Mouse (Mus musculus): ENCODE results near the gene Col27a1. TPM values are rescaled to one million over a fixed set of nuclear protein-coding genes. Genes with fewer than 3 reads are reported as not detected.

Gene Col27a1
- polyA plus RNA-seq, 1 experiment from 2014 or later, result 4.2 TPM

DNA sequence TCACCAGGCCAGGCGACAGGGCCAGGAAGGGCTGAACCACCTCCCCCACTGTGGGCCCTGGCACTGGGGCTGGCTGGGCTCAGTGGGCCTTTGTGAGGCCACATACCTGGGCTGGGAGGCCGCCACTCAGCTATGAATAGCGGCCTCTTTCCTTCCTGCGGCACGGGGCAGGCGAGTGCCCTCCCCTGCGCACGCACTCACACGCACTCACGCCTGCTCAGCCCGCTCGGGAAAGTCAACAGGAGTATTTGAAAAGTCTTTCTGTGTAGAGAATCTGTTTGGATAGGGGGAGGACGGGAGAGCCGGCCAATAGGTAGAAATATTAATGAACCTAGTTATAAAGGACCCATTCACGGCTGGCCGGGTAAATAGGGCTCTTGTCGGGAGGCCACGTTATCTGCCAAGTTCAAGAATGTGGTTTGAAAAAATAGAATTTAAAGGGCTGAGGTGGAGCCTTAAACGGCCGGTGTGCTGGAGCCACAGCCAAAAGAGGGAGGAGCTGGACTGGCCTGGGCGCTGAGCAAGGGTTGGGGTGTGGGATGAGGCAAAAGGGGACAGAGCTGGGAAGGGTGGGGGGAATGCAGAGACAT, 27.4 kb upstream of the Col27a1 start:
- Histone ChIP-seq H3K27ac (replicated peaks in 1 of 2; ENCODE audit: control insufficient read depth in 1 of 2, insufficient read depth in 1 of 2, low read depth in 2 of 2, low read length in 2 of 2) (peak overlapping the region in 1 of 2 experiments; percentile 35; a peak in 1 of 4 replicates), H3K4me2 (ENCODE audit: low read length) (peak overlapping the region; percentile 32; the same call in 1 of the 2 replicates), H3K36me3 (ENCODE audit: control insufficient read depth, insufficient read depth, low read length) (no peaks in the 10 kb centered on the region), H3K9ac (ENCODE audit: low read length) (peak overlapping the region; percentile 11; the same call in 1 of the 2 replicates), H3K27me3 (ENCODE audit: control insufficient read depth, insufficient read depth, low read length) (peaks cover 3% of the 10 kb centered on the region; the same call in 1 of the 2 replicates), H3K4me3 (ENCODE audit: control insufficient read depth in 1 of 2, insufficient read depth in 1 of 2, low read depth in 1 of 2, low read length in 2 of 2) (no peak overlapping the region), H3K4me1 (ENCODE audit: control insufficient read depth in 2 of 2, insufficient read depth in 2 of 2, low read length in 2 of 2) (peaks cover 15 to 18% of the 10 kb centered on the region in 2 experiments), H3K9me3 (ENCODE audit: control insufficient read depth, low read length) (no peaks in the 10 kb centered on the region)
- ATAC-seq (ENCODE audit: insufficient number of reproducible peaks, insufficient read depth, low FRiP score, low read depth), result peak; percentile 48; the same call in 1 of the 2 replicates
- 30% methylated on average over 21 of the region's 21 CpGs for WGBS

DNA sequence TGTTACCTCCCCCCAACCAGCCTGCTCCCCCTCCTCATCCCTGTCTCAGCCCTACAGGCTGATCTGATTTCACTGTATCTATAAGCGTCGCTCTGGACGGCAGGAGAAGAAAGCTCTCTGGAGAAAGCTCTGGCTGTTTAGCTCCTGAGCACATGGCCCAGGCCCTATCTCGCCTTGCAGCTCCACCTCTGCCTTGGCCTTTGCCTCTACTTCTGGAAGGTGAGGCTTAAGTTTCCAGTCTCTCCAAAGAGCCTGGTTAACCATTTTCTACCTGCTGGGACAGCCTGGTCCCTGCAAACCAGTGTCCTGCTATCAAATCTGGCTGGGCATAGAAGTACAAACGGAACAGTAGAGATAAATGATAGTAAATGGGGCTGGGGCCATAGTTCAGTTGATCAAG, 22.2 kb upstream of the Col27a1 start:
- H3K9me3 ChIP-seq (ENCODE audit: control insufficient read depth, low read length), result no peaks in the 10 kb centered on the region
- no peak overlapping the region for H3K27ac ChIP-seq (replicated peaks in 1 of 2; ENCODE audit: control insufficient read depth in 1 of 2, insufficient read depth in 1 of 2, low read depth in 2 of 2, low read length in 2 of 2)
- H3K4me2 ChIP-seq (ENCODE audit: low read length), result no peak overlapping the region
- peaks cover 8% of the 10 kb centered on the region in 2 experiments for H3K4me1 ChIP-seq (ENCODE audit: control insufficient read depth in 2 of 2, insufficient read depth in 2 of 2, low read length in 2 of 2)
- H3K9ac ChIP-seq (ENCODE audit: low read length), result no peak overlapping the region
- no peak overlapping the region for H3K4me3 ChIP-seq (ENCODE audit: control insufficient read depth in 1 of 2, insufficient read depth in 1 of 2, low read depth in 1 of 2, low read length in 2 of 2)
- ATAC-seq (ENCODE audit: insufficient number of reproducible peaks, insufficient read depth, low FRiP score, low read depth), result no peak
- no peaks in the 10 kb centered on the region for H3K36me3 ChIP-seq (ENCODE audit: control insufficient read depth, insufficient read depth, low read length)
- peaks cover 3% of the 10 kb centered on the region; the same call in 1 of the 2 replicates for H3K27me3 ChIP-seq (ENCODE audit: control insufficient read depth, insufficient read depth, low read length)
- WGBS, result 24% methylated on average over 5 of the region's 5 CpGs

DNA sequence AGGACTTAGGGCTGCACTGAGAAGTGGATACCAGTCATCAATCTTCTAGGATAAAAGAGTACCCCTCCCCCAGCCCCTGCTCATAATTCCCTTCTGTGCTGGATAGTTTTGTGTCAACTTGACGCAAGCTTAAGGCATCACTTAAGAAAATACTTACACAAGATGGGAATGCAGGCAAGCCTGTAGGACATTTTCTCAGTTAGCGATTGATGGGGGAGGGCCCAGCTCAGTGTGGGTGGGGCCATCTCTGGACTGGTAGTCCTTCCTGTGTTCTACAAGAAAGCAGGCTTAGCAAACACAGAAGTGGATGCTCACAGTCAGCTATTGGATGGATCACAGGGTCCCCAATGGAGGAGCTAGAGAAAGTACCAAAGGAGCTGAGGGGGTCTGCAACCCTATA, 19.4 kb upstream of the Col27a1 start:
- H3K4me2 ChIP-seq (ENCODE audit: low read length), result no peak overlapping the region
- H3K27me3 ChIP-seq (ENCODE audit: control insufficient read depth, insufficient read depth, low read length), result no peaks in the 10 kb centered on the region
- H3K4me3 ChIP-seq (ENCODE audit: control insufficient read depth in 1 of 2, insufficient read depth in 1 of 2, low read depth in 1 of 2, low read length in 2 of 2), result no peak overlapping the region
- H3K9me3 ChIP-seq (ENCODE audit: control insufficient read depth, low read length), result no peaks in the 10 kb centered on the region
- no peaks in the 10 kb centered on the region for H3K36me3 ChIP-seq (ENCODE audit: control insufficient read depth, insufficient read depth, low read length)
- ATAC-seq (ENCODE audit: insufficient number of reproducible peaks, insufficient read depth, low FRiP score, low read depth), result no peak
- peaks cover 4 to 5% of the 10 kb centered on the region in 2 experiments; a peak in 2 of 4 replicates for H3K4me1 ChIP-seq (ENCODE audit: control insufficient read depth in 2 of 2, insufficient read depth in 2 of 2, low read length in 2 of 2)
- H3K9ac ChIP-seq (ENCODE audit: low read length), result no peak overlapping the region
- no peak overlapping the region for H3K27ac ChIP-seq (replicated peaks in 1 of 2; ENCODE audit: control insufficient read depth in 1 of 2, insufficient read depth in 1 of 2, low read depth in 2 of 2, low read length in 2 of 2)
- WGBS, result 77% methylated on average over 2 of the region's 2 CpGs

DNA sequence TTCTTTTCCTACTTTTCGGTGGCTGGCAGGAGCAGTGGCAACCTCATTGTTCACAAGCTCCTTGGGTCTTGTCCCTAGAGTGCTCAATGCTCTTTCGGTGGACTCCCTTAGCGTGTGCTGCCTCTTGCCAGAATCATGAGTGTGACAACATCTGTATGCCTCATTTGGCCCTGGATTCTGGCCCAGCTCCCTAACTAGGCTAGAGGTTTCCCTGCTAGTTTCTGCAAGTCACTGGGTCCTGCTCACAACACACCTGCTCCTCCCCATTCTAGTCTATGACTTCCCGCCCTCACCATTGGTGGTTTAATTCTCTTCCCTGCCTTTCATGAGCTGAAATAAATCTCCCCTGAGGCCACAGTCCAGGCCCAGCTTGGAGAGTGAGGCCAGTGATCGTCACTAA, 14.4 kb upstream of the Col27a1 start:
- no peak for ATAC-seq (ENCODE audit: insufficient number of reproducible peaks, insufficient read depth, low FRiP score, low read depth)
- no peaks in the 10 kb centered on the region for H3K4me1 ChIP-seq (ENCODE audit: control insufficient read depth in 2 of 2, insufficient read depth in 2 of 2, low read length in 2 of 2)
- H3K4me3 ChIP-seq (ENCODE audit: control insufficient read depth in 1 of 2, insufficient read depth in 1 of 2, low read depth in 1 of 2, low read length in 2 of 2), result no peak overlapping the region
- H3K9me3 ChIP-seq (ENCODE audit: control insufficient read depth, low read length), result no peaks in the 10 kb centered on the region
- no peaks in the 10 kb centered on the region for H3K27me3 ChIP-seq (ENCODE audit: control insufficient read depth, insufficient read depth, low read length)
- no peak overlapping the region for H3K27ac ChIP-seq (replicated peaks in 1 of 2; ENCODE audit: control insufficient read depth in 1 of 2, insufficient read depth in 1 of 2, low read depth in 2 of 2, low read length in 2 of 2)
- H3K36me3 ChIP-seq (ENCODE audit: control insufficient read depth, insufficient read depth, low read length), result no peaks in the 10 kb centered on the region
- H3K4me2 ChIP-seq (ENCODE audit: low read length), result no peak overlapping the region
- WGBS, result 85% methylated on average over 5 of the region's 5 CpGs
- no peak overlapping the region for H3K9ac ChIP-seq (ENCODE audit: low read length)

DNA sequence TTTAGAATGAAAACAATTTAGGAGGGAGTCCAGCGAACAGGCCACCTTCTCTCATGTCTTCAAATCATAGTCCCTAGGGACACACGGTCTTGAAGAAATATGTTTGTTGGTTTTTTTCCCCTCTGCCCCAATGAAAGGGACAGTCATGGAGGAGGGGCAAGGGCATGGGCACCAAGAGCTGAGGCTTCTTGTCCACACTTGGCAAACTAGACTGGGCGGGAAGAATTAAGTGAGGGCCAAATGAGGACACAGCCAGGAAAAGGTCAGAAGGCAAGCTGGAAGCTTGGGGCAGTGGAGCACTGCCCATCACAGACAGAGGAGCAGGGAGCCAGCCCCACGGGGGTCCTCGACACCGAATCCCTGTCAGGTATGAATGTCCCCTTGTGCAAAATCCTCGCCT, 9.9 kb upstream of the Col27a1 start:
- H3K27ac ChIP-seq (replicated peaks in 1 of 2; ENCODE audit: control insufficient read depth in 1 of 2, insufficient read depth in 1 of 2, low read depth in 2 of 2, low read length in 2 of 2), result no peak overlapping the region
- peaks cover 11 to 22% of the 10 kb centered on the region in 2 experiments; a peak in 3 of 4 replicates for H3K4me1 ChIP-seq (ENCODE audit: control insufficient read depth in 2 of 2, insufficient read depth in 2 of 2, low read length in 2 of 2)
- H3K27me3 ChIP-seq (ENCODE audit: control insufficient read depth, insufficient read depth, low read length), result no peaks in the 10 kb centered on the region
- H3K9me3 ChIP-seq (ENCODE audit: control insufficient read depth, low read length), result no peaks in the 10 kb centered on the region
- H3K4me2 ChIP-seq (ENCODE audit: low read length), result no peak overlapping the region
- H3K4me3 ChIP-seq (ENCODE audit: control insufficient read depth in 1 of 2, insufficient read depth in 1 of 2, low read depth in 1 of 2, low read length in 2 of 2), result no peak overlapping the region
- no peaks in the 10 kb centered on the region for H3K36me3 ChIP-seq (ENCODE audit: control insufficient read depth, insufficient read depth, low read length)
- no peak overlapping the region for H3K9ac ChIP-seq (ENCODE audit: low read length)
- ATAC-seq (ENCODE audit: insufficient number of reproducible peaks, insufficient read depth, low FRiP score, low read depth), result no peak
- 87% methylated on average over 7 of the region's 7 CpGs for WGBS

DNA sequence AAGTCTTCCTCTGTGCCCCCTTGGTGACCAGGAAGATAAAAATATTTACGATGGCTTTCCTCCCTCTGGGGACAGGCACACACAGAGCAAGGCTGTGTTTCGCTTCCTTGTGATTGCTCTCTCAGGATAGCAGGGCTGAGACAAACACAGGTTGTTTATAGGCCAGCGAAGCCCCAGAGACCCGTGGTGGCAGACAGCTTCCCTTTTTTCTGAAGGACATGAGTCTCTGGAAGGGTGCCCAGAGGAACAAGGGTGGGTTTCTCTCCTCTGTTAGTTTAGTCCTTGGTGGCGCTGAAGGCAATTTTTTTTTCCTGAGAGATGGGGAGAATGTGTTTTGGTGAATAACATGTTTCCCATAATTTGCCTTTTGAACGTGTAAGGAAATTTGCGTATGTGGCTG, 8.2 kb upstream of the Col27a1 start:
- no peaks in the 10 kb centered on the region for H3K9me3 ChIP-seq (ENCODE audit: control insufficient read depth, low read length)
- WGBS, result 56% methylated on average over 7 of the region's 7 CpGs
- no peak overlapping the region for H3K27ac ChIP-seq (replicated peaks in 1 of 2; ENCODE audit: control insufficient read depth in 1 of 2, insufficient read depth in 1 of 2, low read depth in 2 of 2, low read length in 2 of 2)
- no peaks in the 10 kb centered on the region for H3K27me3 ChIP-seq (ENCODE audit: control insufficient read depth, insufficient read depth, low read length)
- no peak overlapping the region for H3K9ac ChIP-seq (ENCODE audit: low read length)
- no peak for ATAC-seq (ENCODE audit: insufficient number of reproducible peaks, insufficient read depth, low FRiP score, low read depth)
- no peaks in the 10 kb centered on the region for H3K36me3 ChIP-seq (ENCODE audit: control insufficient read depth, insufficient read depth, low read length)
- no peak overlapping the region for H3K4me2 ChIP-seq (ENCODE audit: low read length)
- no peak overlapping the region for H3K4me3 ChIP-seq (ENCODE audit: control insufficient read depth in 1 of 2, insufficient read depth in 1 of 2, low read depth in 1 of 2, low read length in 2 of 2)
- H3K4me1 ChIP-seq (ENCODE audit: control insufficient read depth in 2 of 2, insufficient read depth in 2 of 2, low read length in 2 of 2), result peaks cover 11 to 22% of the 10 kb centered on the region in 2 experiments; a peak in 3 of 4 replicates

DNA sequence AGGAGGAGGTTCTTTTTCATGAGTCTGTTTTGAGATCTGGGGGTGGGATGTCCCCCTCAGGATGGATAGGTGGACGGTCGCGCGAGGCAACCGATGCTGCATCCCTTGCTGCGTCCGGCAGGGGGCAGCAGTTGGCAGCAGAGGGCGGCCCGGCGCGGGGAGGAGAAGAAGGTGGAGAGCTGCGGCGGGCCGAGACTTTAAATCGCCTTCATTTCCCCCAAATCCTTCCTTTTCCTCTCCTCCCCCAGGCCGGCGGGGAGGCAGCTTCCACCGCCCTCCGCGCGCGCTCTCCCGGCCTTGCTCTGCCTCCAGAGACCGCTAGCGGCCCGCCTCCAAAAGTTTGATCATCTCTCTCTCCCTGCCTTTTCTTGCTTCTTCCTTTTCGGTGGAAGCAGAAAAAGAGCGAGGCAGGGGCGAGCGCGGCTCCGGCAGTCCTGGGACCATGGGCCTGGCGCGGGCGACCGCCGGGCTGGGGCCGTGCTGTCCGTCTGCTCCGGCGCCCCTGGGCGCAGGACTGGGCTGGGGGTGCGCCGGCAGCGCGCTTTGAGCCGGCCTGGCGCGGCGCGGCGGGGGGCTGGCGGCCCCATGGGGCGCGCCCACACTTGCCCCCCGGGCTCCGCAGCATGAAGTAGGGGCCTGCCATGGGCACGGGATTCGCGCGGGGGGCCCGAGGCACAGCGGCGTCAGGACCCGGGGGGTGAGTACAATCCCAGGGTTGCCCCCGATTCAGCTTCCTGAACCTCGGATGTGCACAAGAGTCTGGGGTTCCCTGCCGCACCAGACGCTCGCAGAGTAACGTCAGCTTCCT, 1.6 kb downstream of the Col27a1 start:
- Histone ChIP-seq H3K9ac (ENCODE audit: low read length) (peak overlapping the region; percentile 86), H3K4me1 (ENCODE audit: control insufficient read depth in 2 of 2, insufficient read depth in 2 of 2, low read length in 2 of 2) (peaks cover 15 to 32% of the 10 kb centered on the region in 2 experiments; a peak in 3 of 4 replicates), H3K27ac (replicated peaks in 1 of 2; ENCODE audit: control insufficient read depth in 1 of 2, insufficient read depth in 1 of 2, low read depth in 2 of 2, low read length in 2 of 2) (peak overlapping the region in 1 of 2 experiments; percentile 30; a peak in 1 of 4 replicates), H3K9me3 (ENCODE audit: control insufficient read depth, low read length) (no peaks in the 10 kb centered on the region), H3K36me3 (ENCODE audit: control insufficient read depth, insufficient read depth, low read length) (no peaks in the 10 kb centered on the region), H3K27me3 (ENCODE audit: control insufficient read depth, insufficient read depth, low read length) (peaks cover 35% of the 10 kb centered on the region), H3K4me3 (ENCODE audit: control insufficient read depth in 1 of 2, insufficient read depth in 1 of 2, low read depth in 1 of 2, low read length in 2 of 2) (peak overlapping the region; percentile 76 to 79), H3K4me2 (ENCODE audit: low read length) (peak overlapping the region; percentile 100)
- ATAC-seq (ENCODE audit: insufficient number of reproducible peaks, insufficient read depth, low FRiP score, low read depth), result peak; percentile 29
- WGBS, result under 1% methylated on average over 67 of the region's 71 CpGs
